Mouse (Mus musculus) megakaryocyte, embryonic 14.5 days (primary cell): ENCODE results near the gene Piezo1.

Experiments used
- FLI1 ChIP-seq: IDR thresholded peaks from 2 replicates; pipeline ENCODE4 v1.6.1; 2012; ENCODE audit warnings: low read length, inconsistent platforms, mixed read lengths
- GATA1 ChIP-seq: IDR thresholded peaks from 3 replicates; pipeline ENCODE4 v1.6.1; 2012; ENCODE audit warnings: mixed read lengths, low read length, inconsistent platforms, borderline replicate concordance

DNA sequence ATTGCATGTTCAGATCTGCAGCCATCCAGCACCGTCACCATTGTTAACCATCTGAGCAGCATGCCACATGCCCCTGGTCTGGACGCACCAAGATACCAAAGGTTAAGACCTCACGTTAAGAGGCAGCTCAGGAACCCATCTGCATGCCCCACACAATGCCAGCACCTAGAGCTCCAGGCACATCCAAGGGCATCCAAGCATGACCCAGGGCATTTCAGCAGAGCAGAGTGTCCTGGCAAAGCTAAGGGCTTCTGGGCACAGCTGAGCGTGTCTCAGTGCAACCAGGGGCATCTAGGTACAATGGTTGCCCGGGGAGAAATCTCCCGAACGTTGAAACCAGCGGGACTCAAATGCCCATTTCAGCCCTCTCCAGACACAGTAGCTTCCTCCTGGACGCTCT is 49.5 kb upstream of the Piezo1 start:
- TF ChIP-seq FLI1 (no peak), GATA1 (no peak)
